Mouse (Mus musculus) embryonic fibroblast, embryonic 13.5 days (primary cell): ENCODE measurements around the gene Eif4e3.

Source experiments
- CTCF ChIP-seq: IDR thresholded peaks from 2 replicates; pipeline ENCODE4 v1.5.1; 2011; ENCODE audit warnings: mild to moderate bottlenecking, control low read depth, low read length, moderate library complexity, borderline replicate concordance; ENCODE audit not compliant: insufficient read depth
- POLR2A ChIP-seq: IDR thresholded peaks from 2 replicates; pipeline ENCODE4 v1.6.1; 2011; ENCODE audit warnings: low read depth, mild to moderate bottlenecking, control low read depth, low read length, moderate library complexity

DNA sequence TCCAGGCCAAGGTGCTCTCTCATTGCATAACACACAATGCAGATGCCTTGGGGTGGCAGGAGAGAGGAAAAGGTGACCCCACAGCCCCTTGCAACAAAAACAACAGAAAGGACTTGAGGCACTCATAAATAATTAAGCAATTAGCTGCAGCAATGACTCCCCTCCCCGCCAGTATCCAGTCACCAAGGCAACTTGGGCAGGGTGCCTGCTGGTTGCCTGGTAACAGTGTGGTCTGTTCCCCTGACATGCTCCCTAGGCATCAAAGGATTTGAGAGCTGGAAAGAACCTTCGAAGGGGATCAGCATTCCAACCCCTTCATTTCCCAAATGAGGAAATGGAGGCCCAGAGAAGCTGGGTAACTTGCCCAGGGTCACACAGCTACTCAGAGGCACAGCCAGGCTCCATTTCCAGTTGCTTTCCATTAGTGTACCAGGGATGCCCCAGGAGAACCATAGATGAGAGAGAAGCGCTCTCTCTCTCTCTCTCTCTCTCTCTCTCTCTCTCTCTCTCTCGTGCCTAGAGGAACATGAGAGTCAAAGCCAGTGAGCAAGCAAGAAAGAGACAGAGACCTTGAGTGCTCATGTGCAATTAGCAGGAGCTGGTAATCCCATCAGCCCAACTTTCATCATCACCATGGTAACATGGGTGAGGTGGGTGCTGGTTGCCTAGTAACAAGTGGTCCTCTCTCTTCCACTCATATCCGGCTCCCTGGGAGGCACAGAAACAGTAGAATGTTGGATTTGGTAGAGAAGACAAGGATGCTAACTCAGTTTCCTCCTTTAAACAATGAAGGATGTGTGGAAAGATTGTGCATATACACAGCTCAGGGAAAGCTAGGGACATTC, 3.1 kb upstream of the Eif4e3 start:
- TF ChIP-seq CTCF (no peak), POLR2A (no peak)
